Mouse (Mus musculus): Measurements from ENCODE around the gene Crebl2.

The Crebl2 gene

DNA sequence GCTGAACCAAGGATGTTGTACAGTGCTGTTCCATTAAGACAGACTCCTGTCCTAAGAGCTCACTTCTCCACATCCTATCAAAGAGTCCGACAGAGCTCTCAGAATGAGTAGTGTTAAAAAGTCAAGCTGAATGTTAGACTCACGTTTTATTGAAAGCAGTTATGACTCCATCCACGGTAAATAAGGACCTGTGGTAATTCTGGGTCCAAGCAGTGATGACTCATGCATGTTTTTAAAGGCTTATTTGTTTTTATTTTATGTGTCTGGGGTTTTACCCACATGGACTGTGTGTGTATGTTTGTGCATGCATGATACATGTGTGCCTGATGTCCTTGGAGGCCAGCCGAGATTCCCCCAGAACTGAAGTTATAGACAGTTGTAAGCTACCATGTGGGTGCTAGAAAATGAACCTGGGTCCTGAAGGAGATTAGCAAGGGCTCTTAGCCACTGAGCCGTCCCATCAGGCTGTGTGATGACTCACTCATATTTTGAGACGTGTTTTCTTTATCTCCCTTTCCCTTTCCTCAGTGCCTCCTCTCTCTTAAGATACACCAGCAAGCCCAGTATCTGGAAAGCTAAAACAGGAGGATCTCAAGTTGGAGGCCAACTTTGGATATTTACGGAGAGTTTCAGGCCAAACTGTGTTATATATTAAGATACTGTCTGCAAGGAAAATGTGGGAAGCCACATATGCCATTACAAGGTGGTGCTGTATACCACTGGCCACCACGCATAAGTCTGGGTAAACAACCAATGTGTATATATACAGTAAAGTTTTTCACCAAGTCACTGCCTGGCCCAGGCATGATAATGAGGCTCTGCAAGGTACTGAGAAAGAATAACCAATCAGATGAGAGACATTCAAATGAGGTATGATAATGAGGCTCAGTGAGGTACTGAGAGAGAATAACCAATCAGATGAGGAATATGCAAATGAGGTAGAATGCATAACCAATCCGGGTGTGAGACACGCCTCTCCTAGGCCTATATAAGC is 74.2 kb downstream of the Crebl2 start:
- no peak for DNase-seq (ENCODE audit: inconsistent age in 2 of 2, low spot score in 1 of 2)

DNA sequence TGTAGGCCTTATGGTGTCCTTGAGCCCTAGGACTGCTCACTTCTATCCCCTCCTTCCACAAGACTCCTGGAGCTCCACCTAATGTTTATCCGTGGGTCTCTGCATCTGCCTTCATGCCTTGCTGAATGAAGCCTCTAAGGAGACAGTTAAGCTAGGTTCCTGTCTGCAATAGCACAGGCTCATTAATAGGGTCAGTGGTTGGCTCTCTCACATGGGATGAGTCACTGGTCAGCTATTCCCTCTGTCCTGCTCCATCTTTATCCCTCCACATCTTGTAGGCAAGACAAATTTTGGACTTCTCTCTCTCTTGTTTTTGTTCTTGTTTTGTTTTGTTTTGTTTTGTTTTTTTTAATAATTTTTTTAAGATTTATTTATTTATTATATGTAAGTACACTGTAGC is 75.9 kb downstream of the Crebl2 start:
- DNase-seq (ENCODE audit: inconsistent age in 2 of 2, low spot score in 1 of 2), result no peak

Data from adrenal gland, adult (tissue).